Mouse (Mus musculus) adrenal gland, postnatal 10 days (tissue): ENCODE results near the gene Prr5. TPM values are rescaled to one million over a fixed set of nuclear protein-coding genes. Genes with fewer than 3 reads are reported as not detected.

Experiments used
- total RNA-seq, 2 experiments: library from RNA; stranded (reverse); gene quantifications; 2 replicates each; pipeline ENCODE4 v1.2.3; 2021

Prr5 gene
- total RNA-seq, 2 experiments from 2014 or later: 11.4 to 12.1 TPM

Other genes starting within 250 kb of the Prr5 start
- 1 to 10 TPM; 1.8 to 3.2 TPM for gene Shisal1, start 222.5 kb upstream of the Prr5 start, total RNA-seq
- 1 to 10 TPM; 6.6 to 9.5 TPM for gene Rtl6, start 111.8 kb upstream of the Prr5 start, total RNA-seq
- 1 to 10 TPM; 1.1 to 1.2 TPM for gene Arhgap8, start 50.4 kb downstream of the Prr5 start, total RNA-seq
- gene Phf21b, start 186.4 kb downstream of the Prr5 start, total RNA-seq: 1 to 10 TPM; 1.3 to 2.5 TPM